Mouse (Mus musculus) heart, embryonic 11.5 days (tissue): Measurements from ENCODE around the gene Sipa1. TPM values are rescaled to one million over a fixed set of nuclear protein-coding genes. Genes with fewer than 3 reads are reported as not detected.
"Not testable (repeated sequence)": the region's sequence is repeated elsewhere in the genome, so short reads cannot be mapped to it uniquely, and the experiment has no call there.

Source experiments
- ATAC-seq: fragments of 200-750 bp; cut with Nextera tagmentation; replicated peaks from 2 replicates; pipeline ENCODE4 v1.8.0; 2017; ENCODE audit warnings: moderate library complexity; ENCODE audit not compliant: insufficient number of reproducible peaks, low FRiP score, low TSS enrichment
- H3K27ac ChIP-seq: fragments of 300-500 bp; sonication (generic); 2 replicates; pipeline ENCODE4 v1.5.1; 2014; ENCODE audit warnings: mild to moderate bottlenecking, low read depth, low read length
- H3K27me3 ChIP-seq: fragments of 300-500 bp; sonication (generic); 2 replicates; pipeline ENCODE4 v1.6.1; 2014; ENCODE audit warnings: mild to moderate bottlenecking, low read length, mixed read lengths; ENCODE audit not compliant: control insufficient read depth, insufficient read depth
- H3K36me3 ChIP-seq: fragments of 300-500 bp; sonication (generic); 2 replicates; pipeline ENCODE4 v1.6.1; 2014; ENCODE audit warnings: mild to moderate bottlenecking, low read length, moderate library complexity, mixed read lengths; ENCODE audit not compliant: control insufficient read depth, insufficient read depth
- H3K4me1 ChIP-seq: fragments of 300-500 bp; sonication (generic); 2 replicates; pipeline ENCODE4 v1.6.1; 2014; ENCODE audit warnings: low read length; ENCODE audit not compliant: control insufficient read depth, insufficient read depth
- H3K4me2 ChIP-seq: fragments of 300-500 bp; sonication (generic); 2 replicates; pipeline ENCODE4 v1.6.1; 2014; ENCODE audit warnings: mild to moderate bottlenecking, moderate library complexity
- H3K4me3 ChIP-seq: fragments of 300-500 bp; sonication (generic); 2 replicates; pipeline ENCODE4 v1.5.1; 2014; ENCODE audit warnings: low read depth, low read length
- H3K9ac ChIP-seq: fragments of 300-500 bp; sonication (generic); 2 replicates; pipeline ENCODE4 v1.6.1; 2014; ENCODE audit warnings: mild to moderate bottlenecking, low read depth, low read length, moderate library complexity
- H3K9me3 ChIP-seq: fragments of 300-500 bp; sonication (generic); replicated peaks from 2 replicates; pipeline ENCODE4 v1.6.1; 2016; ENCODE audit warnings: low read length; ENCODE audit not compliant: control insufficient read depth
- WGBS: fragments of 180-500 bp; shearing (Covaris S2); extraction: QIAGEN DNeasy Blood & Tissue Kit; methylation state at CpG from one replicate; pipeline ENCODE4 v1.1.7; 2014; ENCODE audit not compliant: insufficient replicate concordance; 5-methylcytosine and 5-hydroxymethylcytosine counted together
- polyA plus RNA-seq: library from polyadenylated mRNA; unstranded; fragments of >200 nt; fragmentation: Nextera tagmentation; extraction: Ambion mirVana; gene quantifications from 2 replicates; pipeline ENCODE4 v1.2.1, GENCODE M21; 2014

Gene Sipa1
- polyA plus RNA-seq, 1 experiment from 2014 or later: 15.8 TPM

DNA sequence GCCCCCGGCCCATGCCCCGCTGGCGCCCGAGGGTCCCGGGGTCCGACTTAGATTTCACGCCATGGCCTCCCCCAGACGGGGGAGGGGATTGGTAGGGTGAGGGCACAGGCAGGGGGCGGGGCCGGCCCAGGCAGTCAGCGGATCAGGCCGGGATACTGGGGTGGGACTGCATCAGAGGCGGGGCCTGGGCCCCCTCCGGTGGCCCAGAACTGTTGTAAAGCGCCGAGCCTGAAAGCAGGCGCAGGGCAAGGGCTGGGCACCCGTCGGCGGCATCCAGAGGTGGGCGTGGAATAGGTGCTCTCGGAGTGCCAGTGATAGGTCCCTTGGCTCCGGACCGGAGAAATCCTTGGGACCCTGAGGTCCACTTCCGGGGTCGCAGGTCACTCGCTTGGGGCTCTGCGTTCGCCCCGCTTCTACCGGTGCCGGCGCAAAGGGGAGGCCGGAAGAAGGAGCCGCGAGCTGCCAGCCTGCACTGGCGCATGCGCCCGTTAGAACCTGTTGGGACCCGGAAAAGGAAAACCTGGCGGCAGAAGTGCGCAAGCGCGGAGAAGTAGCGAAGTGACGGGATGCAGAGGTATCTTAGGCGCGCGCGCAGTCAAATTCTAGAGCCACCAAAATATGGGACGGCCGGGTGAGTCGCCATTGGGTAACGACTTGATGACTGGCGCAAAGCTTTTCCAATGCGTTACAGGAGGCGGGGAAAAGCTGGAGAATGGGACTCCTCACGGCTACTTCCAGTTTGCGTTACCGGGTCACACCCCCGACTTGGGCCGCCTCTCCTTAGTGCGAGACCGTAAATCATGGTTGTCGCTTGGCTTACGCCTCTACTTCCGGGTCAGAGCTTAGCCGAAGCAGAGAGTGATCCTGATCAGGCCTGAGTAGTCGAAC, 24.9 kb upstream of the Sipa1 start, which contains the start of the genes Map3k11 and Pcnx3:
Map3k11 (plus strand) TSS at position 543 of the 888 bp plus-strand sequence.
Pcnx3 (minus strand) TSS at position 709 of the 888 bp plus-strand sequence.
- WGBS: under 1% methylated on average over 69 of the region's 69 CpGs

GRCm38 (mm10) chr19:5687738-5688137, 24.2 kb upstream of the Sipa1 start:
- no peak for ATAC-seq
- WGBS: 16% methylated on average over 9 of the region's 9 CpGs

More for the DNA sequence above, 24.9 kb upstream of the Sipa1 start, which contains the start of the genes Map3k11 and Pcnx3:
- peak within 1 kb of the TSS; percentile 97 for H3K4me2 ChIP-seq
- ATAC-seq: peak; percentile 84
- peak within 1 kb of the TSS; percentile 93 for H3K4me3 ChIP-seq
- no peaks in the 10 kb centered on the region for H3K9me3 ChIP-seq
- H3K27me3 ChIP-seq: no peaks in the 10 kb centered on the region
- peaks cover 43% of the 10 kb centered on the region for H3K4me1 ChIP-seq
- peak within 1 kb of the TSS; percentile 91 for H3K9ac ChIP-seq
- H3K36me3 ChIP-seq: peaks cover 32% of the 10 kb centered on the region
- H3K27ac ChIP-seq: peak within 1 kb of the TSS; percentile 94

GRCm38 (mm10) chr19:5686954-5687353, 23.4 kb upstream of the Sipa1 start:
- Histone ChIP-seq H3K4me3 (peak overlapping the region; percentile 93; the same call in 1 of the 2 replicates), H3K4me2 (peak overlapping the region; percentile 97), H3K36me3 (peaks cover 34% of the 10 kb centered on the region), H3K9ac (peak overlapping the region; percentile 84; the same call in 1 of the 2 replicates), H3K4me1 (peaks cover 28% of the 10 kb centered on the region)
- H3K27ac ChIP-seq, H3K27me3 ChIP-seq, ATAC-seq, H3K9me3 ChIP-seq: not testable (repeated sequence)
- 92% methylated on average over 12 of the region's 12 CpGs for WGBS

More at GRCm38 (mm10) chr19:5687738-5688137, 24.2 kb upstream of the Sipa1 start:
- peaks cover 36% of the 10 kb centered on the region for H3K4me1 ChIP-seq
- peak overlapping the region; percentile 94 for H3K27ac ChIP-seq
- H3K4me2 ChIP-seq: peak overlapping the region; percentile 97
- peaks cover 34% of the 10 kb centered on the region for H3K36me3 ChIP-seq
- H3K9ac ChIP-seq: peak overlapping the region; percentile 84
- no peaks in the 10 kb centered on the region for H3K9me3 ChIP-seq
- no peaks in the 10 kb centered on the region for H3K27me3 ChIP-seq
- peak overlapping the region; percentile 93 for H3K4me3 ChIP-seq

DNA sequence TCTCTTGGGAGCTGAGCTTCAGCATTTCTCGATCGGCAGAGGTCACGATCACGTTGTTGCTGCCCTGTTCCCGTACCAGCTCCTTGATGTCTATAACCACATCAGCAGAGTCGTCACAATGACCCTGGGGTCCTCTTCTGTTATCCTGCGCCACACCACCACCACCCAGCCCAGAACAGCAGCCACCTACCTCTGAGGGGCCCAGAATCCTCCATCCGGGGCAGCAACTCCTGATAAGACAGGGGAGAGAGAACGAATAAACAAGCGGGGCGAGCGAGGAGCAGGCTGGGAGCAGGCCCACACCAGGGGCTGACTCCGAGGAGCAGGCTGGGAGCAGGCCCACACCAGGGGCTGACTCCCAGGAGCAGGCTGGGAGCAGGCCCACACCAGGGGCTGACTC, 22.9 kb upstream of the Sipa1 start:
- no peak for ATAC-seq
- peaks cover 34% of the 10 kb centered on the region for H3K36me3 ChIP-seq
- WGBS: 76% methylated on average over 13 of the region's 13 CpGs
- H3K4me1 ChIP-seq: peaks cover 24% of the 10 kb centered on the region
- no peaks in the 10 kb centered on the region for H3K9me3 ChIP-seq
- H3K27ac ChIP-seq: no peak overlapping the region
- no peak overlapping the region for H3K4me3 ChIP-seq
- H3K27me3 ChIP-seq: no peaks in the 10 kb centered on the region
- no peak overlapping the region for H3K9ac ChIP-seq
- H3K4me2 ChIP-seq: peak overlapping the region; percentile 22

DNA sequence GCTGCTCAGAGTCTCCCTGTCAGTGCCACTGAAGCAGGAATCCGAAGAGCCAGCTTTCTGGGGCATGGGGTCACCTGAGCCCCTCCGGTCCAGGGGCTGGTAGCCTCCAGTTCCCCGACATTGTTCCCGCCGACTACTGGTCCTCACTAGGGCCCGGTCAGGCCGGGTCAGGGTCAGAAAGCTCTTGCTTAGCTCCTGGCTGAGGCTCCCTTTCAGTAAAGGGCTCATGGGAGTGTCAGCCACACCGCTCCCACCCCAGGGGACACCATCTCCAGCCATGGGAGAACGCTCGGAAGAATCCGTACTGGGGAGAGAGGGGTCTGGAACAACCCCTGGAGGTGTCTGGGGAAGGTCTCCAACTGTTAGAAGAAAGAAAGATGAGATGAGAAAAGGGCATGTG, 22.4 kb upstream of the Sipa1 start:
- ATAC-seq: no peak
- no peaks in the 10 kb centered on the region for H3K27me3 ChIP-seq
- no peak overlapping the region for H3K27ac ChIP-seq
- peaks cover 40% of the 10 kb centered on the region for H3K36me3 ChIP-seq
- peak overlapping the region; percentile 22; the same call in 1 of the 2 replicates for H3K4me2 ChIP-seq
- peaks cover 18% of the 10 kb centered on the region for H3K4me1 ChIP-seq
- H3K9me3 ChIP-seq: no peaks in the 10 kb centered on the region
- WGBS: 94% methylated on average over 11 of the region's 11 CpGs
- no peak overlapping the region; the same call in 1 of the 2 replicates for H3K9ac ChIP-seq
- H3K4me3 ChIP-seq: no peak overlapping the region

GRCm38 (mm10) chr19:5685431-5685830, 21.9 kb upstream of the Sipa1 start:
- Histone ChIP-seq H3K27ac (no peak overlapping the region), H3K36me3 (peaks cover 40% of the 10 kb centered on the region), H3K4me2 (no peak overlapping the region), H3K4me1 (peaks cover 14% of the 10 kb centered on the region), H3K4me3 (no peak overlapping the region), H3K9me3 (no peaks in the 10 kb centered on the region), H3K27me3 (no peaks in the 10 kb centered on the region), H3K9ac (no peak overlapping the region)
- ATAC-seq: no peak
- WGBS: 92% methylated on average over 19 of the region's 19 CpGs

DNA sequence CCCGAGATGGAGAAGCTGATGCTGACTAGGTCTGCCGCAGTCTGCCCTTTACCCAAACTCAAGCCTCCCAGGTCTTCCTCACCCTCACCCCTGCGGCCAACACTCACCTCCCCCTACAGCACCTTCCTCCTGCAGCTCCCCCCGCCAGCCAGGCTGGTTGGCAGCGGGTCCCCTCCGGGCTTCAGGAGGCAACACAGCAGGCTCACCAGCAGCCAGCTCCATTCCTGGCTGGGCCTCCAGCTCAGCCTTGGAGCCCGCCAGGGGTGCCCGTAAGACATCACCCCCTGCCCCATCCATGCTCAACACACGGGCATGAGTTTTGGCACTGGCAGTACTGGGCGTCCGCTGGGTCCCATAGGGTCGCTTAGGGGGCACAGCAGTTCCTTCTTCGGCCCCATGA, 21.5 kb upstream of the Sipa1 start:
- no peak overlapping the region for H3K9ac ChIP-seq
- H3K27me3 ChIP-seq: no peaks in the 10 kb centered on the region
- no peak overlapping the region for H3K4me3 ChIP-seq
- WGBS: 88% methylated on average over 13 of the region's 13 CpGs
- H3K4me1 ChIP-seq: peaks cover 10% of the 10 kb centered on the region
- H3K27ac ChIP-seq: no peak overlapping the region
- H3K9me3 ChIP-seq: no peaks in the 10 kb centered on the region
- H3K4me2 ChIP-seq: no peak overlapping the region
- ATAC-seq: no peak
- peaks cover 40% of the 10 kb centered on the region for H3K36me3 ChIP-seq

DNA sequence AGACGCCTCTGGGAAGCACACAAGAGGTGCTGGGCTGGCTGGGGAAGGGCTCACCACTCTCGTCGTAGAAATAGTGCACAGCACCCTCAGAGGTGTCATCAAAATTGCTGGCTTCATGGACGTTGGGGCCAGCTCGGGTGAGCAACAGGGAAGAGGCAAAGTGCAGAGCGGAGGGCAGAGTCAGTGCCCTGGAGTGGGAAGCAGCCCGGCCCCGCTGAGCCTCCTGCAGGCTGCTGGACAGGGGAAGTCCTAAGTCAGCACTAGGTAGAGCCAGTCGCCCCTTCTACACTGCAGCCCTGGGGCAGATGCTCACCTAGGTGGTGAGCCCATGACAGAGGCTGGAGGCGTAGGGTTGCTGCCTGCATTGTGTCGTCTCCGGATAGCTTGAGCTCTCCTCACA, 20.7 kb upstream of the Sipa1 start:
- H3K4me1 ChIP-seq: peaks cover 9% of the 10 kb centered on the region
- no peak overlapping the region for H3K9ac ChIP-seq
- H3K4me2 ChIP-seq: no peak overlapping the region
- H3K36me3 ChIP-seq: peaks cover 46% of the 10 kb centered on the region
- no peak for ATAC-seq
- no peaks in the 10 kb centered on the region for H3K27me3 ChIP-seq
- no peaks in the 10 kb centered on the region for H3K9me3 ChIP-seq
- WGBS: 90% methylated on average over 12 of the region's 12 CpGs
- H3K27ac ChIP-seq: no peak overlapping the region
- H3K4me3 ChIP-seq: no peak overlapping the region
